In the genomic region with DNA sequence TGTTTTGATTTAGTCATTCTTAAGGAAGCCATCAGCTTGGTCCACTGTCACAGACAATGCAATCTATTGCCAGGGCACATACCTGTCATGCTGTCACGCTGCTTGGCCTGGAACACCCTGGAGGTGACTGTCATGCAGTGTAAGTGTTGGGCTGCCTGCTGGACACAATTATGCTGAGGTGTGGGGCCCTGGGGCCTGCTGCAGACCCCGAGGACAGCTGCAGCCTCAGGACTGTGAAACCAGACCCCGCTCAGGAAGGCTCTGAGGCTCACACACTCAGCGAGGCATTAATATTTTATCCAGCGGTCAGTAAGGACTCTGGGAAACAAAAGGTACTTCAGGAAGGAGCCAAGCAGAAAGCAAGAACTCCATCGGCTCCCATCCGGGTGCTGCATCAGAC, we compare ENCODE assay signal across 17 mouse cellular contexts.
"Had no signal": no experiment of that assay in that cellular context is flagged by ENCODE, and none has a peak within 500 bp of the region (broad histone marks: within the 10 kb centered on the region; RNA-seq: fewer than 3 reads in every experiment).

No protein-coding gene starts in this region.

- H3K4me2 ChIP-seq: liver, embryonic 13.5 days; lung, embryonic 15.5 days; midbrain, embryonic 12.5 days; neural tube, embryonic 15.5 days had no signal

- H3K9me3 ChIP-seq: liver, embryonic 13.5 days; lung, embryonic 15.5 days; megakaryocyte, embryonic 14.5 days; midbrain, embryonic 12.5 days; neural tube, embryonic 15.5 days had no signal

- H3K27me3 ChIP-seq: liver, embryonic 13.5 days; lung, embryonic 15.5 days; neural tube, embryonic 15.5 days had no signal

- H3K36me3 ChIP-seq: liver, embryonic 13.5 days; lung, embryonic 15.5 days; midbrain, embryonic 12.5 days; neural tube, embryonic 15.5 days had no signal

- H3K4me1 ChIP-seq: liver, embryonic 13.5 days; lung, embryonic 15.5 days had no signal

- H3K27ac ChIP-seq: liver, embryonic 13.5 days; lung, embryonic 15.5 days; macrophage; midbrain, embryonic 12.5 days; neural tube, embryonic 15.5 days had no signal

- ATAC-seq: intestine, embryonic 16.5 days; liver, postnatal 0 days had no signal

- DNase-seq: kidney, adult 2 months; kidney, postnatal 14 days; layer of hippocampus, adult 9-11 months; layer of hippocampus, postnatal 36 days; liver; liver, embryonic 13.5 days; liver, postnatal 0 days; lung, postnatal 14 days; right cerebral cortex, adult 18-20 months; right cerebral cortex, postnatal 25 days; thymus, postnatal 4 days had no signal

- H3K9ac ChIP-seq: liver, embryonic 13.5 days; liver, postnatal 0 days; lung, embryonic 15.5 days; midbrain, embryonic 12.5 days; neural tube, embryonic 15.5 days had no signal

- H3K4me3 ChIP-seq: liver, embryonic 13.5 days; lung, embryonic 15.5 days; megakaryocyte, embryonic 14.5 days; midbrain, embryonic 12.5 days; neural tube, embryonic 15.5 days had no signal
